Mouse (Mus musculus) hindbrain, embryonic 11.5 days (tissue): ENCODE data around the gene Tmod1. TPM values are rescaled to one million over a fixed set of nuclear protein-coding genes. Genes with fewer than 3 reads are reported as not detected.

Experiments
- ATAC-seq: fragments of 200-750 bp; cut with Nextera tagmentation; 2 replicates; pipeline ENCODE4 v1.8.0; 2017; ENCODE audit warnings: mild to moderate bottlenecking, moderate TSS enrichment, moderate library complexity; ENCODE audit not compliant: low FRiP score
- DNase-seq: peaks from one replicate; pipeline ENCODE4 v3.0.0-alpha.2; 2015; ENCODE audit warnings: low spot score
- H3K27ac ChIP-seq: fragments of 300-500 bp; sonication (generic); 2 replicates; pipeline ENCODE4 v1.5.1; 2014; ENCODE audit warnings: mild to moderate bottlenecking, low read depth, low read length
- H3K27me3 ChIP-seq: fragments of 300-500 bp; sonication (generic); 2 replicates; pipeline ENCODE4 v1.6.1; 2014; ENCODE audit warnings: mild to moderate bottlenecking, low read length, moderate library complexity, mixed read lengths; ENCODE audit not compliant: control insufficient read depth, insufficient read depth
- H3K36me3 ChIP-seq: fragments of 300-500 bp; sonication (generic); 2 replicates; pipeline ENCODE4 v1.6.1; 2014; ENCODE audit warnings: mild to moderate bottlenecking, low read length, moderate library complexity, mixed read lengths; ENCODE audit not compliant: control insufficient read depth, insufficient read depth
- H3K4me1 ChIP-seq: fragments of 300-500 bp; sonication (generic); replicated peaks from 2 replicates; pipeline ENCODE4 v1.6.1; 2014; ENCODE audit warnings: low read length, mixed read lengths; ENCODE audit not compliant: control insufficient read depth, insufficient read depth
- H3K4me2 ChIP-seq: fragments of 300-500 bp; sonication (generic); replicated peaks from 2 replicates; pipeline ENCODE4 v1.6.1; 2014; ENCODE audit warnings: mild to moderate bottlenecking, low read depth, low read length
- H3K4me3 ChIP-seq: fragments of 300-500 bp; sonication (generic); 2 replicates; pipeline ENCODE4 v1.5.1; 2014; ENCODE audit warnings: low read depth, low read length
- H3K9ac ChIP-seq: fragments of 300-500 bp; sonication (generic); 2 replicates; pipeline ENCODE4 v1.6.1; 2014; ENCODE audit warnings: low read depth, low read length
- H3K9me3 ChIP-seq: fragments of 300-500 bp; sonication (generic); 2 replicates; pipeline ENCODE4 v1.6.1; 2016; ENCODE audit warnings: low read length; ENCODE audit not compliant: control insufficient read depth
- WGBS: fragments of 180-500 bp; shearing (Covaris S2); extraction: QIAGEN DNeasy Blood & Tissue Kit; methylation state at CpG from one replicate; pipeline ENCODE4 v1.1.7; 2014; 5-methylcytosine and 5-hydroxymethylcytosine counted together
- polyA plus RNA-seq: library from polyadenylated mRNA; unstranded; fragments of >200 nt; fragmentation: Nextera tagmentation; extraction: Ambion mirVana; gene quantifications from 2 replicates; pipeline ENCODE4 v1.2.1, GENCODE M21; 2014

The Tmod1 gene
- polyA plus RNA-seq, 1 experiment from 2014 or later = 3.6 TPM

- WGBS = 87% methylated on average over 4 of the region's 4 CpGs
- ATAC-seq = no peak
Measured at GRCm38 (mm10) chr4:46080261-46080660, 41.5 kb downstream of the Tmod1 start.

GRCm38 (mm10) chr4:46082555-46082954 is 43.8 kb downstream of the Tmod1 start:
- ATAC-seq (no peak), DNase-seq (no peak)
- Histone ChIP-seq H3K4me1 (no peaks in the 10 kb centered on the region), H3K4me2 (no peak overlapping the region), H3K9me3 (no peaks in the 10 kb centered on the region), H3K27me3 (no peaks in the 10 kb centered on the region), H3K4me3 (no peak overlapping the region), H3K36me3 (no peaks in the 10 kb centered on the region), H3K27ac (no peak overlapping the region), H3K9ac (no peak overlapping the region)
- WGBS = 82% methylated on average over 11 of the region's 11 CpGs

More at GRCm38 (mm10) chr4:46080261-46080660, 41.5 kb downstream of the Tmod1 start:
- no peak for DNase-seq
- no peak overlapping the region for H3K9ac ChIP-seq
- H3K4me1 ChIP-seq = no peaks in the 10 kb centered on the region
- H3K36me3 ChIP-seq = no peaks in the 10 kb centered on the region
- no peaks in the 10 kb centered on the region for H3K9me3 ChIP-seq
- H3K4me3 ChIP-seq = no peak overlapping the region
- no peaks in the 10 kb centered on the region for H3K27me3 ChIP-seq
- no peak overlapping the region for H3K27ac ChIP-seq
- H3K4me2 ChIP-seq = no peak overlapping the region

GRCm38 (mm10) chr4:46084416-46085172 is 45.9 kb downstream of the Tmod1 start:
- Histone ChIP-seq H3K27me3 (no peaks in the 10 kb centered on the region), H3K9ac (no peak overlapping the region), H3K9me3 (no peaks in the 10 kb centered on the region), H3K4me1 (no peaks in the 10 kb centered on the region), H3K27ac (no peak overlapping the region), H3K4me3 (no peak overlapping the region), H3K4me2 (no peak overlapping the region), H3K36me3 (no peaks in the 10 kb centered on the region)
- WGBS = 67% methylated on average over 9 of the region's 9 CpGs
- DNase-seq (no peak), ATAC-seq (no peak)

GRCm38 (mm10) chr4:46085223-46085811 is 46.6 kb downstream of the Tmod1 start:
- Histone ChIP-seq H3K27me3 (no peaks in the 10 kb centered on the region), H3K9ac (no peak overlapping the region), H3K4me3 (no peak overlapping the region), H3K27ac (no peak overlapping the region), H3K9me3 (no peaks in the 10 kb centered on the region), H3K4me2 (no peak overlapping the region), H3K36me3 (no peaks in the 10 kb centered on the region), H3K4me1 (no peaks in the 10 kb centered on the region)
- ATAC-seq (no peak), DNase-seq (no peak)
- WGBS = 68% methylated on average over 9 of the region's 9 CpGs

- Histone ChIP-seq H3K36me3 (no peaks in the 10 kb centered on the region), H3K27ac (no peak overlapping the region), H3K27me3 (no peaks in the 10 kb centered on the region), H3K9me3 (no peaks in the 10 kb centered on the region), H3K4me2 (no peak overlapping the region), H3K4me3 (no peak overlapping the region), H3K4me1 (no peaks in the 10 kb centered on the region), H3K9ac (no peak overlapping the region)
- ATAC-seq (no peak), DNase-seq (no peak)
- WGBS = 86% methylated on average over 18 of the region's 18 CpGs
Measured at GRCm38 (mm10) chr4:46086718-46087426, 48.1 kb downstream of the Tmod1 start.

GRCm38 (mm10) chr4:46087427-46087771 is 48.7 kb downstream of the Tmod1 start:
- ATAC-seq (no peak), DNase-seq (no peak)
- Histone ChIP-seq H3K36me3 (no peaks in the 10 kb centered on the region), H3K9me3 (no peaks in the 10 kb centered on the region), H3K4me1 (no peaks in the 10 kb centered on the region), H3K27ac (no peak overlapping the region), H3K4me2 (no peak overlapping the region), H3K9ac (no peak overlapping the region), H3K27me3 (no peaks in the 10 kb centered on the region), H3K4me3 (no peak overlapping the region)
- 89% methylated on average over 7 of the region's 7 CpGs for WGBS

- no peaks in the 10 kb centered on the region for H3K36me3 ChIP-seq
- WGBS = 62% methylated on average over 4 of the region's 5 CpGs
- H3K27ac ChIP-seq = no peak overlapping the region
- H3K9ac ChIP-seq = no peak overlapping the region
- H3K4me1 ChIP-seq = no peaks in the 10 kb centered on the region
- H3K27me3 ChIP-seq = no peaks in the 10 kb centered on the region
- no peak overlapping the region for H3K4me3 ChIP-seq
- no peak overlapping the region for H3K4me2 ChIP-seq
- no peak for ATAC-seq
- DNase-seq = no peak
- H3K9me3 ChIP-seq = no peaks in the 10 kb centered on the region
Measured at GRCm38 (mm10) chr4:46087852-46088251, 49.1 kb downstream of the Tmod1 start.

- Histone ChIP-seq H3K9ac (no peak overlapping the region), H3K27ac (no peak overlapping the region), H3K36me3 (no peaks in the 10 kb centered on the region), H3K4me1 (no peaks in the 10 kb centered on the region), H3K27me3 (no peaks in the 10 kb centered on the region), H3K4me2 (no peak overlapping the region), H3K9me3 (no peaks in the 10 kb centered on the region), H3K4me3 (no peak overlapping the region)
- 81% methylated on average over 14 of the region's 14 CpGs for WGBS
- no peak for ATAC-seq
- no peak for DNase-seq
Measured at GRCm38 (mm10) chr4:46089524-46090125, 50.9 kb downstream of the Tmod1 start.
